Mouse (Mus musculus) A20 (cell line): ENCODE data around the gene H1f0.

ENCODE experiments used
- DNase-seq: peaks from one replicate; pipeline ENCODE4 v3.0.0-alpha.2; 2011; ENCODE audit warnings: low read depth, low spot score

H1f0 gene

DNA sequence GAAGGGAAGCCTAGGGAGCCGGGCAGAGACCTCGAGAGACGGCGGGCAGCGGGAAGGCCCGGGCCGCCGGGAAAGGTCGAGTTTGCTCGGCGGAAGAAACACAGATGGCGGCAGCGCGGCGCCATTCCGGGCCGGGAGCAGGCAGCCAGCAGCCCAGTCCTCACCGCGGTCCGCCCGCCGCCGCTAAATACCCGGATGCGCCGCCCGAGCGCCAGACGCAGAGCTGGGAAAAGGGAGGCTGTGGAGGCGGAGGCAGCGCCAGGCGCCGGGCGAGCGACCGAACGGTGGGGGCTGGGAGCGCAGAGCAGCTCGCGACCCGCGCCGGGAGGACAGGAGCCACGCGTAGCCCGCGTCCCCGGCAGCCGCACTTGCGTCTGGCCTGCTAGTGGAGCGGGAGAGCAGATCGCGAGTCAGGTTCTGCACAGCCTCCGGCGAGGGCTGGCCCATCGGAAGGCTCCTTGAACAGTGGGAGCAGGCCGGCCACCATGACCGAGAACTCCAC lies at the start of gene H1f0:
Gene H1f0 (plus strand): TSS at position 214 of the 502 bp plus-strand sequence.
- peak; percentile 77 for DNase-seq

DNA sequence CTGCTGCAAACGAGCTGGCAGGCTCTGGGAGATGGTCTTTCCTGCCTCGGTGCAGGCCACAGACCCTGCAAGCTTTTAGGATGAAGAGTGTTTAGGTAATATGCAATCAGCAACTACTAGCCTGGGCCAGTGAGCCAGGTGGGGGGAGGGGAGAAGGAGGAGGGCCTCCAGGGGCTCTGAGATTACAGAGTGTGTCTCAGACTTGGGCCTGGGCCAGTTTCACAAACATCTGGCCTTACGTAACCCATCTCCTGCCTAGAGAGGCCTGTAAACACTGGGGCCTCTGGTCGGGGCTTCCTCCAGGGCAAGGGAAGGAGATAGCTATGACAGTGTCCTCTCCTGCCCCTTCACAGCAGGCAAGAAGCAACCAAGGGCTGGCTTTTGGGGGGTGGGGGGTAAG lies 49.4 kb upstream of the H1f0 start:
- DNase-seq: peak; percentile 56

DNA sequence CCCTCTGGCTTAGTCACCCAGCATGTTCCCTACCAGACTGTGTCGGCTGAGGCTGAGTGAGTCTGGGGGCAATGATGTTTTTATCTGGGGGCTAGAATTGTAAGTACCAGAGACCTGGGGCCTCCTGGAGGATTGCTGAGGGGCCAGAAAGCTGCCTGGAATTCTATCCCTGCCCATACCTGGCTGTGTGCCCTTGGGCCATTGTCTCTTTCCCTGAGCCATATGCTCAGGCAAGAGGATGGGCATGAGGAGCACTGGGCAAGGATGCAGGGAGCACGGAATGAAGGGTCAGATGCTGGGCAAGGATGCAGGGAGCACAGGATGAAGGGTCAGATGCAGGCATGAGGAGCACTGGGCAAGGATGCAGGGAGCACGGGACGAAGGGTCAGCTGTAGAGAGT lies 48.2 kb upstream of the H1f0 start:
- DNase-seq: no peak

DNA sequence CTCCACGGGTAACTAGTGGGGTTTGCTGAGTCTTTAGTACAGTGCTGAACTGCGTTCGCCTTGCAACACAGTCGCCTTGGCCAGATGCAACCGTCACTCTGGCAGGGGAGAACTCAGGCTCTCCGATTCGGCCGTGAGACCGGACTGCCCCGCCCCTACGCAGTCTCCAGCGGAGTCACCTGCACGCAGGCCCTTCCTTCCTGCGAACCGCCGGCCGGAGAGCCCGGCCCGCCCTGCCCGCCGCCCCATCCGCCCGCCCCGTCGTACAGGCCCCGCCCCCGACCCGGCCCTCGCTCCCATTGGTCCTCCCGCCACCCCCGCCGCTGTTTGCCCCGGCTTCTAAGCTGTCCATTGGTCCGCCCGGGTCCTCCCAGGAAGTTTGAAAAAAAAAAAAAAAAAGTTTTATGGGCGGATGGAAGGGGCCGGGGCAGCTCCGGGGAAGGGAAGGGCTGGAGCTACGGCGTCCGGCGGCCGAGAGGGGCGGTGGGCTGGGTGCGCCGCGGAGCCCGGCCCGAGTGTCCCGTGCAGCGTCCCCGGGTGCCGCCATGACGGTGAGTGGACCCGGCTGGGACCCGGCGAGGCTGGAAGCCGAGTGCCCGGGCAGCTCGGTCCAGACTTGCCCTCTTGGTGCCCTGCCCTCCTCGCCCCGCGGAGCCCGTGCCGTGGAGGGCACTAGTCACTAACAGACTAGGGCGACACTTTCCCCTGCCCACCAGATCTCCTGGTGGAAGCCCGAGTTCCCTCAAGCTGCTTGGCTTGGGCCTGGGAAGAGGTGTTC lies 45.4 kb upstream of the H1f0 start:
- peak; percentile 95 for DNase-seq

DNA sequence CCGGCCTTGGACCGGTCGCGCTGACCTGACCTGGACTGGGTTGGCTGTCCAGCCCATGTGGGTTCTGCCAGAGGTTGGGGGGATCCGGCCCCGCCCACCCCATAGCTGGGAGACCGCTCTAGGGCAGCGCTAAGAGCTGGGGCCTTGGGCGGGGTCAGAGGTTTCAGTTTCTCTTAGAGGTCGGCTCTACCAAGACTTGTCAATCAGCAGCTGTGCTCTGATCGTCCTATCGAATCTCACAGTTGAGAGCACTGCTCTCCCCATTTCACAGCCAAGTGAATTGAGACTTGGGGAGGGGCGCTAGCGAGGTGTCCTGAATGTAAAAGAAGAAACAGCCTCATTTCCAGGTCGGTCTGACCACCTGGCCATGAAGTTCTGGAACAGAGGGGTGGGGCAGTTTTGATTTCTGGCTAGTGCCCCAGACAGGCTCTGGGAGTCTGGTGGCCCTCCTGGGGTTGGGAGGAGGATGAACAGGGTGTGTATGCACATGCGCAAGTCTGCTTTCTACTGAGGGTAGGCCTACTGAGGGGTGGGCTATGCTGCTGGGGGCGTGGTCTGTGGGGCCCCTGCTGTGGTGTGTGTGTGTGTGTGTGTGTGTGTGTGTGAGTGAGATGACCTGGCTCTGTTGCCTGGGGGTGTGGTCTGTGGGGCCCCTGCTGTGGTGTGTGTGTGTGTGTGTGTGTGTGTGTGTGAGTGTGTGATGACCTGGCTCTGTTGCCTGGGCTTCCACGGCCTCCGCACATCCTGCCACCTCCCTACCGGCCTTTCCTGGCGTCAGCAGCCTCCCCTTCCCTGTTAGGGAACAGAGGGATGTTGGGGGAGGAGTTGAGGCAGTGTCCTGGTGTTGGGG lies 44.6 kb upstream of the H1f0 start:
- DNase-seq: peak; percentile 91

DNA sequence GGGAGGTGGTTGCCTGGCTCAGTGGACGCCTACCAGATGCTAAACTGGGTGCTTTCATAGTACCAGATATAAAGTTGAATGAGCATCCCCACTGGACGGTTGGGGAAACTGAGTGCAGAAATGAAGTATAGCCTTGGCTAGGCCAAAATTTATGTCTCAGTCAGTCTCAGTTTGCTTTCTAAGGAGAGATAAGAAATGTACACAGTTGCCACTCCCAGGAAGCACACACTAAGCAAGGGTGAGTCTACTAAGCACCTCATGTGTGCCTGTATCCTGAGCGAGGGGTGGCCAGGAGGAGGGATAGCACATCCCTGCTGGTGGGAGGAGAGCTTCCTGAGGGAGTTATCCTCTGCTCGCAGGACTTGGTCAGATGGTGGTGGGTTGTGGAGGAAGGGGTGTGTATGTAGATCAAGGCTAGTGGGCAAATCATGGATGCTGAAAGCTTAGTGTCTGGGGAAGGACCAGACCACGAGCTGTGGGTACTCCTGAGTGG lies 43.9 kb upstream of the H1f0 start:
- no peak for DNase-seq

DNA sequence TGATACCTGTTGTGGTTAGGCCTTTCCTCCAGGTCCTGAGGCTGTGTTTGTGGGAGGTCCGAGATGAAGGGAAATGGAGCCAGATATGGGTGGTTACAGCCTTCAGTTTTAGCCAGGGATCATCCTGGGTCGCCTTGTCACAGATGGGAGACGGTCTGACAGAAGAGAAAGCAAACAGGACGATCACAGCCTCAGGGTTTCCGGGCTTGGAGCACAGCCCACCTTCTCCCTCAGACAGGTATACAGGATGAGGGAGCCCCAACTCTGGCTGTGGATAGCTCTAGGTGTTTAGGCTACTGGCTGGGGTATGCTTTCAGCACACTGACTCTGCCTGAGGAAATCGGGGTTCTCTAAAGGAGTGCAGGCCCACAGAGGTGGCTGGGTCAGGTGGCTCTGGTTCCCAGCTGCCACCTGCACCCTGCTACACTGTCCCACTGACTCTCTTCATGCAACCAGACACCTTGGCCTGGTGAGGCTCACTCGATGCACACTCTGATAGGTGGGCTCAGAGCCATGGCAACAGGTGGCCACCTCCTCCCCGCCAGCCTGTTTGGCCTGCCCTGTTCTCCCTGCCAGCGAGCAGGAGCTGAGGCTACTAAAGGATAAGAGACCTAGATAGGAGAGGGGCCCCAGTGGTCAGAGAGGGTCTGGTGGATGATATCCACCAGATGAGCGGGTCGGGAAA lies 41.6 kb upstream of the H1f0 start:
- DNase-seq: no peak

DNA sequence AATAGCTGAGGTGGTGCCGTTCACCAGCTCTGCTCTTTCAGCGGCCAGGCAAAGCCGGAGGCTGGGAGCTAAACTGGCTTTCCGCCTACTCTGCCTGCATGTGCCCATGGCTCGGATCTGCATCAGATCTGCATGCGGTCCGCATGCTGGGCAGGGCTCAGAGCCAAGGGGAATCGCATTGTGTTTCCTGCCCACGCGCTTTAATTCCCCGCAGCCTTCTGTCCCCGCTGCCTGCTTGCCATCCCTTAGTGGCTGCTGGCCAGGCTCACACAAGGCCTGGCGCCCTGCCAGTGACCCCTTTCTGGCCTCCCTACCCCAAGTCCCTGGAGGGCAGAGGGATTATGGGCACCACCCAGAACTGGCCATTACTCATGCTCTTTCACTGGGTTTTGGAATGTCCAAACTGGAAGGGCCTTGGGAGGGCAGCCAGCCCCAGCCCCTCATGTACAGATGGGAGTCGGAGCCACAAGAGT lies 39.7 kb upstream of the H1f0 start:
- DNase-seq: no peak

DNA sequence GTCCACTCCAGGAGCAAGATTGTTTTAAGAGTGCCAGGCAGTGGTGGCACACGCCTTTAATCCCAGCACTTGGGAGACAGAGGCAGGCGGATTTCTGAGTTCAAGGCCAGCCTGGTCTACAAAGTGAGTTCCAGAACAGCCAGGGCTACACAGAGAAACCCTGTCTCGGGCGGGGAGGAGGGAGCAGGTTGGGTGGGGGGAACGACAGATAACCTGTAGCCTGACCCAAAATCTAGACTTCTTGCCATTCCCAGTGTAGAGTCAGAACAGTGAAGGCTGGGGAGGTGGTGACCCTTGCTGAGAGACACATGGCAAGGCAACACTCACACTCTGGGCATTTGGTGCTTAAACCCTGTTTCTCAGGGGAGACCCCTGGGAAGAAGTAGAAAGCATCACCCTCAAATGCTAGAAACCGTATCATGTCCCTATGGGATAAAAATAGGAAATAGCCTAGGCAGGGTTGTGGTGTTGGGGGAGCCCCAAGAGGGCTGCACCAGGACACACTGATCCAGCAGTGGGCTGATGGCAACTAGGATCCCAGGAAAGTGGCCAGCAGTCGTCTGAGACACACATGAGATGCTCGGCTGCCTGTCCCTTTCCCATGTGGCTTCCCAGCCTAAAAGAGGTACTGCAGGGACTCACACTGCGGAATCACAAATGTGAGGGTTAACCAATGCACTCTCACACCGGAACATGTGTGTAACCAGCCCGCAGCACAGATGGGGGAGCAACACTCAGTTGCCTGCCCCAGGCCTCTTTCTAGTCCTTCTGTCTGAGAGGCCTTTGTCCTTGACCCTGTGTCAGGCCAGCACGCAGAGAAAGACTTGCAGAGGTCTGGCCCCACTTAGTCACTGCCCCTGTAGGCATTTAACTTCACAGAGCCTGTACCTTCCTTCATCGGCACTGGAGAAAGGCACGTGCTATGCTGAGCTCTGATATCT lies 38.8 kb upstream of the H1f0 start:
- DNase-seq: no peak

DNA sequence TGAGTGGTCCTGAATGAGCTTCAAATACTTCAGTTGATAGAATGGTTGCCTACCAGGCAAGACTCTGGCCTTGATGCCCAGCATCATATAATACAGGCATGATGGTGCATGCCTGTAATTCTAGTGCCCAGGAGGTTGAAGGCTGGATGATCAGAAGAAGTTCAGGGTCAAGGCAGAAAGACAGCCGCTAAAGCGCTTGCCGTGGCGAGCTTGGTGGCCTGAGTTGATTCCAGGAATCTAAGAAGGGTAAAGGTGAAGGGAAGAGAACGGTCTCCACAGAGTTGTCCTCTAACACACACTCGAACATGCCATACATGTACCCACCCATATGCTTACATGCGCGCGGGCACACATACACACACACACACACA lies 38.2 kb upstream of the H1f0 start:
- no peak for DNase-seq

DNA sequence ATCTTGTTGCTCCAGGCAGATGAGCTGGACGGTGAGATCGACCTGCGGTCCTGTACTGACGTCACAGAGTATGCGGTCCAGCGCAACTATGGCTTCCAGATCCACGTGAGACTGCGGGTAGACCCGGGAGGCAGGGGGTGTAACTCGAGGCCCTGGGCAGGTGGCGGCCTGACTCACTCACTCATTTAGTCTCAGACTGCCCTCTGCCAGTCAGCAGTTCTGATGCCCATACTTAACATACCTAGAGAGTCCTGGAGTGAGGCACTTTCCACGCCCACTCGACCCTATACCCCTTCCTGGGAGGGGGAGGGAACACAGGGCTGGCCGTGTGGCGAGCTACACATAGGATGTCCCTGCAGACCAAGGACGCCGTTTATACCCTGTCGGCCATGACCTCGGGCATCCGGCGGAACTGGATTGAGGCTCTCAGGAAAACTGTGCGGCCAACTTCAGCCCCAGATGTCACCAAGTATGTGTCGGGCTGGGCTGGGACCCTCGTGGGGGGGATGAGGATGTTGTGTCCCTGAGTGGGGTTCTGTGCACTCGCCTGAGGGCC lies 37.2 kb upstream of the H1f0 start:
- DNase-seq: no peak

DNA sequence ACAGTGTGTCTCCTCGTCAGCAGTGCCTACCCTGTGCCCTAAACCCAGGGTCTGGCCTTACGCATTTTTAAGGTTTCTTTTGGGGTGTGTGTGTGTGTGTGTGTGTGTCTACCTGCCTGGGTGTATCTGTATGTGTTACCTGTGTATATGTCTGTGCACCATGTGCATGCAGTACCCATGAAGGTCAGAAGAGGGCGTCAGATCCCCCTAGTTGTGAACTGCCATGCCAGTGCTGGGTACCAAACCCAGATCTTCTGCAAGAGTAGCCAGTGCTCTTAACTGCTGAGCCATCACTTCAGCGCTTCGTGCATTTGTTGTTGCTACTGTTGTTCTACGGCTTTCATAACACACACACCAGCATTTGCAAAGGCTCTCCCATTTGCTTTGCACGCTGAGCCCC lies 36.0 kb upstream of the H1f0 start:
- DNase-seq: no peak

DNA sequence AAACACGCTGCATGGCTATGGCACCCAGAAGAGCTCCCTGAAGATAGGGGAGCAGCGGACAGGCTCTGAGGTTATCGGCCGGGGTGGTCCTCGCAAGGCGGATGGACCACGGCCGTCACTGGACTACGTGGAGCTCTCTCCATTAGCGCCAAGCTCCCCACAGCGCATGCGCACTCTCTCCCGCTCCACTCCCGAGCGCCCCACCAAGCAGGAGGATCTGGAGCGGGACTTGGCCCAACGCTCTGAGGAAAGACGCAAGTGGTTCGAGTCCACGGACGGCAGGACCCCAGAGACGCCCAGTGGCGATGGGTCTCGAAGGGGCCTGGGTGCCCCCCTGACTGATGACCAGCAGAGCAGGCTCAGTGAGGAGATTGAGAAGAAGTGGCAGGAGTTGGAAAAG lies 35.3 kb upstream of the H1f0 start:
- DNase-seq: no peak

DNA sequence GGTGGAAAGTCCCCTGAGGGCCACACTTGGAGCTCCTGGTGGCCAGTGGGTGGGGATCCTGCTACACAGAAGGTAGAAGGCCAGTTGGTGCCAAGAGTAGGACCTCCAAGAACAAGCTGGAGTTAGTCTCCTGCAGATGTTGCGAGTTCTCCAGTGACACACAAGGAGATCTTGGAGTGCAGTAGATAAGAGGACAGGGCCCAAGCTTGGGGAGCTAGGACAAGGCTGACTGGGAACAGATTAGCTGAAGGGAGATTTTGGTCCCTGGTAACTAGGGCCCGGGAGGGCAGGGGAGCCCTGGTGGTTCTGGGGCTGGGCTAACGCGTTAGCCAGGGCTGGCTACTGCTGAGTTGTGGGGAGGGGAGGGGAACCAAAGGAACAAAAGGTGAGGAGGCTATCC lies 32.3 kb upstream of the H1f0 start:
- no peak for DNase-seq

DNA sequence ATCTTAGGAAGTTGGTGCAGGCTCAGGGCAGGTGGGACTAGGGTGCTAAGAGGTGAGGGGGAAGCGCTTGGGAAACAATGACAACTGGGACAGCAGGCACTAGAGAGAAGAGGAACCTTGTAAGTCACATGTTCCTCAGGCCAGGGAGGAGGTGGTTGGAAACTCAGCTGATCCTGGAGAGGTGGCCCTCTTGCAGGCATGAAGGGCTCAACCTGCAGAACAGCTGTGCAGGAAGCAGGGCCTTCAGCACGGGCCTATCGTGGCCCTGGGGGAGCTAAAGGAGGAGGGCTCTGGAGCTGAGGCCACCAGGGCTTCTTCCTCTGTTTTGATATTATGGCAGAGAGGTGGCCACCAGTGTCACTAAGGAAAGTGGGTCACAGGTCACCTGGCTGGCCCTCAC lies 31.6 kb upstream of the H1f0 start:
- peak; percentile 21 for DNase-seq

DNA sequence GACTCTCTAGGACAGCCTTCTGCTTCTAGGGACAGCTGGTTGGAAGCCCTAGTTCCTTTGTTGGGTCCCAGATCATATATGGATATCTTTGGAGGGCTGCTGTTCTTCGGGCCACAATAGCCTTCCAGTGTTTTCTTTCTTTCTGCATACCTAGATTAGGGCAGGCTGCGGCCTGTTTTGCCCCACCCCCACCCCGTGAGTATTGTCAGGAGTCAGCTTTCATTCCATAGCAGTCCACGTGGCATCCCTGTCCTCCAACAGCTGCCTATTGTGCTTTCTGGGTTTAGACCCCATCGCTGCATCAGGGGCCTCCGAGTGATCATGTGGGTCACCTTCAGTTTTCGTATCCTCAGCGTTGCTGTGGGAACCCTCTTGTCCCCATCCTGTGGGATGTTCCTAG lies 29.9 kb upstream of the H1f0 start:
- no peak for DNase-seq

DNA sequence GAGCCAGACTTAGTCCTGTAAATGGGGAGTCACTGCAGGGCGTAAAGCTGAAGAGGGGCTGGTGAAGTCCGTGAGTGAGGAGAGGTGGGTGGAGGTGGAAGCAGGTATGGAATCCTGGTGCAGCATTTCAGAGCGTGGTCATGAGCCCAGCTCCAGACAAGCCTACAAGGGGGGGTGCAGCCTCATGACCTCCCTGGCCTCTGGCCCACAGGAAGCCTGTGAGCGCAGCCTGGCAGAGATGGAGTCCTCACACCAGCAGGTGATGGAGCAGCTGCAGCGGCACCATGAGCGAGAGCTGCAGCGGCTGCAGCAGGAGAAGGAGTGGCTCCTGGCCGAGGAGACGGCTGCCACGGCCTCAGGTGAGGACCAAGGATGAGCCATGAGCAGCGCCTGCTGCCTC lies 28.7 kb upstream of the H1f0 start:
- no peak for DNase-seq

DNA sequence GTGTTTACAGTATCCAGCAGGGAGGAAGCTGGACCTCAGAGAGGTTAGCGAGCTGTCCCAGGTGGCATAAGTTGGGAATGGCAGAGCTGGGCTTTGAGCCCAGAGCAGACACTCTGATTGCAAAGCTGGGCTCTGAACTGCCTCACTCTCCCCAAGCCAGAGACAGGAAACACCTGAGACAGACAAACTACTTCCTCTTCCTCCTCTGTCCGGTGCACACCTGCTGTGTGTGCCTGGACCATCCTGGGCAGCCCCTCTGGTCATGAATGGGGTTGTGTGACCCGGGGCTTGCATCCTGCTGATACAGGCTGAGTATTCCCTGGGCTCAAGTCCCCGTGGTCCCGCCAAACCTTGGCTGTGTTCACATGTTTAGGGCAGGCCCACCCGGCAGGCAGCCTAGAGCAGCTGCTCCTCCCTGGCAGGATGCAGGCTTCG lies 27.9 kb upstream of the H1f0 start:
- peak; percentile 74 for DNase-seq

DNA sequence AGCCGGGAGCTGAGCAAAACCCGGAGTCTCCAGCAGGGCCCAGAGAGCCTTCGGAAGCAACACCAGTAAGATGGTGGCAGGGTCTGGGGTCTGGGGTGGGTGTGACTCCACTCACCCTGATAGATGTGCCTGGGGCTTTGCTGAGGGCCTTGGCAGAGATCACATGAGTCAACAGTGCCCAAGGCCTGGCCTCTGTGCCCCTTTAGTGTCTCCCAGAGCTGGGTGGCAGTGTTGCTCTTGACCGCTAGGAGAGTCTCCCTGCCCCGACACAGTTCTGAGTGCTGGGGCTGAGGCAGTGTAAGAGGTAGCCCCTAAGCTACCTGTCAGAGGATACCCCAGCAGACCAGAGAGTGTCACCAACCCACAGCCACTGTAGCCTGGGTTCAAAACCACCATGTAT lies 26.7 kb upstream of the H1f0 start:
- DNase-seq: no peak

DNA sequence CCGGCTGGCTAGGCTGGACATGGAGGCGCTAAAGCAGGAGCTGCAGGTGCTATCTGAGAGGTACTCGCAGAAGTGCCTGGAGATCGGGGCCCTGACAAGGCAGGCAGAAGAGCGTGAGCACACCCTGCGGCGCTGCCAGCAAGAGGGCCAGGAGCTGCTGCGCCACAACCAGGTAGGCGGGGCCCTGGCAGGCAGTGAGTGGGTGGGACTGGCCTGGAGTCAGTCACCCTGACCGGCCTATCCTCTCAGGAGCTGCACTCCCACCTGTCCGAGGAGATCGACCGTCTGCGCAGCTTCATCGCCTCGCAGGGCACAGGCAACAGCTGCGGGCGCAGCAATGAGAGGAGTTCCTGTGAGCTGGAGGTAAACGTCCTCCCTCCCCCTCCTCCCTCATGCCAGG lies 26.2 kb upstream of the H1f0 start:
- no peak for DNase-seq

DNA sequence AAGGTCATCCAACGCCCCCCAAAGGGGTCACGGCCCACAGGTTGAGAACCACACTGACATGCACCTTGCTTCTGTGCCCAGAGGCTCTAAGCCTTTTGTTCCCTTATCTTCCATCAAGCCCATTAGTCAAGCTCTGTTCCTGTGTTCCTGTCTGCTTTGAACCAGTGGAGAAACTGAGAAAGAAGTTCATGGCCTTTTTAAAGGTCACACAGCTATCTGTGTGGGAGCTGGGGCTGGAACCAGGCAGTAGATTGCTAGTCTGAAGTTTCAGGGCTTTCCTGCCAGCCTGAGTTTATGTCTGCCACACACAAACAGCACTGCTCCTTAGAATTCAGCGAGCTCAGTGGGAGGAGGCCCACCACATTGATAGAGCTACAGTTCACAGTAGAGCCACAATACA lies 25.2 kb upstream of the H1f0 start:
- DNase-seq: no peak
